Mouse (Mus musculus) gastrocnemius, postnatal 14 days (tissue): Measurements from ENCODE around the gene Ncs1. TPM values are rescaled to one million over a fixed set of nuclear protein-coding genes. Genes with fewer than 3 reads are reported as not detected.

ENCODE experiments used
- DNase-seq: peaks from one replicate; pipeline ENCODE4 v3.0.0; 2021; ENCODE audit warnings: mixed read lengths
- intact Hi-C: fragments of 180-260 bp; cut with DNase I; formaldehyde crosslinking; loops from one replicate; pipeline ENCODE4 v1.15.1; 2025; ENCODE audit warnings: low total_unique reads
- total RNA-seq, 2 experiments: library from RNA; stranded (reverse); gene quantifications; 2 replicates each; pipeline ENCODE4 v1.2.3; 2021

Gene Ncs1
- total RNA-seq, 2 experiments from 2014 or later: 6.1 to 12.0 TPM

GRCm38 (mm10) chr2:31239833-31240232 is 5.8 kb upstream of the Ncs1 start:
- intact Hi-C loops: no loop called here
- no peak for DNase-seq

GRCm38 (mm10) chr2:31241639-31242038 is 4.0 kb upstream of the Ncs1 start:
- intact Hi-C loops: no loop called here
- no peak for DNase-seq

- no peak for DNase-seq
- intact Hi-C loops: no loop called here
Observed at GRCm38 (mm10) chr2:31244216-31244615, 1.4 kb upstream of the Ncs1 start.

GRCm38 (mm10) chr2:31245051-31245450 is 572 bp upstream of the Ncs1 start:
- intact Hi-C loops: no loop called here
- peak; percentile 33 for DNase-seq

- peak; percentile 33 for DNase-seq
- intact Hi-C loops: no loop called here
Observed at GRCm38 (mm10) chr2:31246251-31246971, 788 bp downstream of the Ncs1 start.

- DNase-seq: no peak
- intact Hi-C loops: no loop called here
Observed at GRCm38 (mm10) chr2:31248856-31249255, 3.2 kb downstream of the Ncs1 start.

- intact Hi-C loops: no loop called here
- DNase-seq: no peak
Observed at GRCm38 (mm10) chr2:31252167-31252566, 6.5 kb downstream of the Ncs1 start.

GRCm38 (mm10) chr2:31253463-31253862 is 7.8 kb downstream of the Ncs1 start:
- intact Hi-C loops: no loop called here

GRCm38 (mm10) chr2:31254806-31255205 is 9.2 kb downstream of the Ncs1 start:
- intact Hi-C loops: no loop called here
- DNase-seq: no peak

More at GRCm38 (mm10) chr2:31253463-31253862, 7.8 kb downstream of the Ncs1 start:
- DNase-seq: no peak

- intact Hi-C loops: no loop called here
- DNase-seq: peak; percentile 78
Observed at GRCm38 (mm10) chr2:31255952-31256938, 10.6 kb downstream of the Ncs1 start.

GRCm38 (mm10) chr2:31257096-31257495 is 11.5 kb downstream of the Ncs1 start:
- intact Hi-C loops: no loop called here
- no peak for DNase-seq

GRCm38 (mm10) chr2:31258609-31259366 is 13.2 kb downstream of the Ncs1 start:
- intact Hi-C loops: no loop called here
- DNase-seq: peak; percentile 81

GRCm38 (mm10) chr2:31259367-31259920 is 13.8 kb downstream of the Ncs1 start:
- intact Hi-C loops: no loop called here
- no peak for DNase-seq

GRCm38 (mm10) chr2:31260549-31260948 is 14.9 kb downstream of the Ncs1 start:
- intact Hi-C loops: no loop called here
- no peak for DNase-seq

GRCm38 (mm10) chr2:31263039-31263461 is 17.4 kb downstream of the Ncs1 start:
- peak; percentile 20 for DNase-seq
- intact Hi-C loops: no loop called here

- peak; percentile 84 for DNase-seq
- intact Hi-C loops: no loop called here
Observed at GRCm38 (mm10) chr2:31263746-31264378, 18.2 kb downstream of the Ncs1 start.

GRCm38 (mm10) chr2:31267447-31267846 is 21.8 kb downstream of the Ncs1 start:
- DNase-seq: no peak
- intact Hi-C loops: no loop called here

- intact Hi-C loops: no loop called here
- no peak for DNase-seq
Observed at GRCm38 (mm10) chr2:31268631-31269030, 23.0 kb downstream of the Ncs1 start.

- DNase-seq: no peak
- intact Hi-C loops: no loop called here
Observed at GRCm38 (mm10) chr2:31269188-31269587, 23.6 kb downstream of the Ncs1 start.
